Mouse (Mus musculus): ENCODE data around the gene Pde1c. TPM values are rescaled to one million over a fixed set of nuclear protein-coding genes. Genes with fewer than 3 reads are reported as not detected.

Pde1c gene
- polyA plus RNA-seq, 1 experiment: 1.5 TPM

- WGBS: 32% methylated on average over 5 of the region's 5 CpGs
- Histone ChIP-seq H3K4me3 (replicated peaks; ENCODE audit: control insufficient read depth, low read depth, low read length) (no peak overlapping the region), H3K27ac (ENCODE audit: control insufficient read depth, insufficient read depth, low read depth, low read length, poor library complexity) (no peak overlapping the region), H3K4me1 (ENCODE audit: control insufficient read depth, insufficient read depth, low read length) (no peaks in the 10 kb centered on the region)
- TF ChIP-seq POLR2A (IDR thresholded peaks at IDR 0.05; ENCODE audit: borderline replicate concordance, control insufficient read depth, low read depth, low read length): no peak
- no peak for TF ChIP-seq CTCF (IDR thresholded peaks at IDR 0.05; ENCODE audit: control insufficient read depth, insufficient read depth, low read length)
These were observed 206.3 kb downstream of the Pde1c start for GRCm38 (mm10) chr6:56362650-56363049.

DNA sequence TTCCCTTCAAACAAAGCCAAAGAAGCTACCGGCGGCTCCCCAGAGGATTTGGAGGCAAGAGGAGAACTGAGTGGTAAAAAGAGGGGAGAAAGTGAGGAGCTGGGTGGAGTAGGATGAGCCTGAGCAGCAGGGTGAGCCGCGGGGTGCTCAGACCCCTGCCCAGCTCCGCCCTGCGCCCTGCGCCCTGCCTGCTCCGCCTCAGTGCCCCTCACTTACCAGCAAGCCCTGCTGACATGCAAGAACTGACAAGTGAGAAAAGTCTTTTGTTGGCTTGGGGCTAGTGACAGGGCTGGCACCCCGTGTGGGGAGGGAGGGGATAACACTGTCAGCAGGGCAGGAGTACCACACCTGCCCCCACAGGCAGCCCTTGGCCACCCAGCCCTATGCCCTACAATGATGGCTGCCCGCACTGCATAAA, 206.8 kb downstream of the Pde1c start:
- Histone ChIP-seq H3K4me1 (ENCODE audit: control insufficient read depth, insufficient read depth, low read length) (no peaks in the 10 kb centered on the region), H3K4me3 (replicated peaks; ENCODE audit: control insufficient read depth, low read depth, low read length) (no peak overlapping the region), H3K27ac (ENCODE audit: control insufficient read depth, insufficient read depth, low read depth, low read length, poor library complexity) (no peak overlapping the region)
- WGBS: 9% methylated on average over 10 of the region's 10 CpGs
- no peak for TF ChIP-seq POLR2A (IDR thresholded peaks at IDR 0.05; ENCODE audit: borderline replicate concordance, control insufficient read depth, low read depth, low read length)
- no peak for TF ChIP-seq CTCF (IDR thresholded peaks at IDR 0.05; ENCODE audit: control insufficient read depth, insufficient read depth, low read length)

DNA sequence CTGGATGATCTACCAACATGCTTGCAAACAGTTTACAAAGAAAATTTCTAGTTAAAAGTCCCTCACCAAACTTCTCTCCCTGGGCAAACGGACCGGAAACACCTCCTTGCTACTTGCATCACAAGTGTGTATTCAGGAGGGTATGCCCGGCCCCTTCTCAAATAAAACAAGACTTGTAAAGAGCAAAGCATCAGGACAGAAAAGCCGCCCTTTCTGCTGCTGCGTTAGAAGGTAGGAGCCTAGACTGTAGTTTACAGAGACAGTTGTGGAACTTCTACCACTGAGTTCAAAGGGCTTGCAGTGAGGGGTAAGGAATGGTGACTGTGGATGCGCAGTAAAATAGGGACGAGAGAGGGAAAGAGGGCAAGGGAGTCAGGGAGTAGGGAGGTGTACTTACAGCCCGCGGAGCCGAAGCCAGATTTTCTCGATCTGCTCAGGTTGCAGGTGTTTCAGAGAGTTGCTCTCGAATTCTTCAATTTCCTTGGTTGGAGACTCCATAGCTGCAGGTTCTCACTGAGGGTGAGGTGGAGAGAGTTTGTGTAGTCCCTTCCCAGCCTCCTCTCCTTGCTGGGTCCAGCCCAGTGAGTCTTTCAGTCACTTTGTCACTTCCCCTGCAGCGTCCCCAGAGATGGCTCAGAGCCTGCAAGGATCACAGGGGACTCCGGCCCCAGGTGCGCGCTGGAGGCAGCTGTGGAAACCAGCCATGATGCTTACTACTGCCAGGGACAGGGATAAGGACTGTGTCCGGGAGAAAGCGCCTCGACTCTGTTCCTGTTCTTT, 207.4 kb downstream of the Pde1c start:
- H3K4me1 ChIP-seq (ENCODE audit: control insufficient read depth, insufficient read depth, low read length): no peaks in the 10 kb centered on the region
- H3K27ac ChIP-seq (ENCODE audit: control insufficient read depth, insufficient read depth, low read depth, low read length, poor library complexity): no peak overlapping the region
- 7% methylated on average over 19 of the region's 19 CpGs for WGBS
- no peak overlapping the region for H3K4me3 ChIP-seq (replicated peaks; ENCODE audit: control insufficient read depth, low read depth, low read length)
- TF ChIP-seq CTCF (IDR thresholded peaks at IDR 0.05; ENCODE audit: control insufficient read depth, insufficient read depth, low read length) (no peak), POLR2A (IDR thresholded peaks at IDR 0.05; ENCODE audit: borderline replicate concordance, control insufficient read depth, low read depth, low read length) (no peak)

- Histone ChIP-seq H3K4me3 (replicated peaks; ENCODE audit: control insufficient read depth, low read depth, low read length) (no peak overlapping the region), H3K4me1 (ENCODE audit: control insufficient read depth, insufficient read depth, low read length) (no peaks in the 10 kb centered on the region), H3K27ac (ENCODE audit: control insufficient read depth, insufficient read depth, low read depth, low read length, poor library complexity) (no peak overlapping the region)
- TF ChIP-seq CTCF (IDR thresholded peaks at IDR 0.05; ENCODE audit: control insufficient read depth, insufficient read depth, low read length) (no peak), POLR2A (IDR thresholded peaks at IDR 0.05; ENCODE audit: borderline replicate concordance, control insufficient read depth, low read depth, low read length) (no peak)
- 66% methylated on average over 6 of the region's 6 CpGs for WGBS
These were observed 208.8 kb downstream of the Pde1c start for GRCm38 (mm10) chr6:56360086-56360485.

DNA sequence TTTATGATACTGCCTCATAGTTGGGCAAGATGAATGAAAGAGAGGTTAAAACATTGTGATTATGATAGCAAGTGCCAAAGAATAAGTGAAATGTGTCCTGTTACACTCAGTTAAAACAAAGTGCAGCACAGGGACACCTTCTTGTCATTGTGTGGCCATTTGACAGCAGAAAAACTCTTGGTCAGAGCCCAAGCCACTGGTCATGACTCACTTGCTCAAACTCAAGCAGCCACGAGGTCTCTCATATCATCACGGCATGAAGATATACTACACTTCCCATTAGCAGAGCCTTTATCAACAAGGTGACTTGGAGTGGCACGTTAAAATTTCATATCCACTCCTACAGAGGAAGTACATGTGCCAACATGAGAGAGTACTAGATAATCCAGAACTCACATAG, 209.8 kb downstream of the Pde1c start:
- Histone ChIP-seq H3K4me3 (replicated peaks; ENCODE audit: control insufficient read depth, low read depth, low read length) (no peak overlapping the region), H3K27ac (ENCODE audit: control insufficient read depth, insufficient read depth, low read depth, low read length, poor library complexity) (no peak overlapping the region), H3K4me1 (ENCODE audit: control insufficient read depth, insufficient read depth, low read length) (no peaks in the 10 kb centered on the region)
- TF ChIP-seq POLR2A (IDR thresholded peaks at IDR 0.05; ENCODE audit: borderline replicate concordance, control insufficient read depth, low read depth, low read length) (no peak), CTCF (IDR thresholded peaks at IDR 0.05; ENCODE audit: control insufficient read depth, insufficient read depth, low read length) (no peak)
- 61% methylated on average over 3 of the region's 3 CpGs for WGBS

DNA sequence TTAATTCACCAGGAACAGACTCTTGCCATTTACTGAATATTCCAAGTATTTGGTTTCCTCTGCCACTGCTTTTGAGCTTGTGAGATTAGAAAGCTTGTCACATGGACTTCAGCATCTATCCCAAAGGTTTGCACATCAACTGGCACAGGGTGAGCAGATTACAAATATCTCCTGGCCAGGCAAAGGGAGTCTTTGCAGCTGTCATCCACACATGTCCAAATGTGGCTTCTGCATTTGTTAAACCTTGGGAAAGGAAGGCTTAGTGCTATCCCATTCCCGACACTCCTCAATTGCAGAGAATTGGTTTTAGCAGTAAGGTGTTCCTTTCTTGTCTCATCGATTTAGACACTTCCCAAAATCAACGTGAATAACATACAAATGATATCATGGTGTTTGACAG, 221.7 kb downstream of the Pde1c start:
- 64% methylated on average over 3 of the region's 3 CpGs for WGBS

GRCm38 (mm10) chr6:56345082-56345481, 223.8 kb downstream of the Pde1c start:
- Histone ChIP-seq H3K4me3 (replicated peaks; ENCODE audit: control insufficient read depth, low read depth, low read length) (no peak overlapping the region), H3K27ac (ENCODE audit: control insufficient read depth, insufficient read depth, low read depth, low read length, poor library complexity) (no peak overlapping the region), H3K4me1 (ENCODE audit: control insufficient read depth, insufficient read depth, low read length) (no peaks in the 10 kb centered on the region)
- 62% methylated on average over 4 of the region's 4 CpGs for WGBS
- TF ChIP-seq CTCF (IDR thresholded peaks at IDR 0.05; ENCODE audit: control insufficient read depth, insufficient read depth, low read length) (no peak), POLR2A (IDR thresholded peaks at IDR 0.05; ENCODE audit: borderline replicate concordance, control insufficient read depth, low read depth, low read length) (no peak)

More for the DNA sequence above, 221.7 kb downstream of the Pde1c start:
- TF ChIP-seq CTCF (IDR thresholded peaks at IDR 0.05; ENCODE audit: control insufficient read depth, insufficient read depth, low read length): no peak
- no peak for TF ChIP-seq POLR2A (IDR thresholded peaks at IDR 0.05; ENCODE audit: borderline replicate concordance, control insufficient read depth, low read depth, low read length)
- no peaks in the 10 kb centered on the region for H3K4me1 ChIP-seq (ENCODE audit: control insufficient read depth, insufficient read depth, low read length)
- H3K27ac ChIP-seq (ENCODE audit: control insufficient read depth, insufficient read depth, low read depth, low read length, poor library complexity): no peak overlapping the region
- H3K4me3 ChIP-seq (replicated peaks; ENCODE audit: control insufficient read depth, low read depth, low read length): no peak overlapping the region

DNA sequence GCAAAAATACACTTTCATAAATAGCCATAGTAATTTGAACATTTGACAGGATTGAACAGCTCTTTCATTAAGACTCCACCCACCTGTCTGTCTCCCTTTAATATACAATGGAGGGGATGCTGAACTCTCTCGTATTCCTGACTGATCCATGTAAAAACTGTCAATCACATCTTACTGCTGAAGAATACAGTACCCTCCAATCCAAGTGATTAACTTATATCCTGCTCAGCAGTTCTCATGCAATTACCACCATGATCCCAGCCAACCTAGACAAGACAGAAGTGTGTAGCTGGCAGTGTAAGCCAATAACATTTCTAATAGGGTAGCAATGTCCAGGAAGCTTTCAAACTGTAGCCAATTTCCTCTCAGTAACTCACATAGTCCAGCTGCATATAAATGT, 226.9 kb downstream of the Pde1c start:
- Histone ChIP-seq H3K4me1 (ENCODE audit: control insufficient read depth, insufficient read depth, low read length) (no peaks in the 10 kb centered on the region), H3K4me3 (replicated peaks; ENCODE audit: control insufficient read depth, low read depth, low read length) (no peak overlapping the region), H3K27ac (ENCODE audit: control insufficient read depth, insufficient read depth, low read depth, low read length, poor library complexity) (no peak overlapping the region)
- 71% methylated on average over 1 of the region's 1 CpGs for WGBS
- TF ChIP-seq POLR2A (IDR thresholded peaks at IDR 0.05; ENCODE audit: borderline replicate concordance, control insufficient read depth, low read depth, low read length) (no peak), CTCF (IDR thresholded peaks at IDR 0.05; ENCODE audit: control insufficient read depth, insufficient read depth, low read length) (no peak)
